Mouse (Mus musculus): Measurements from ENCODE around the gene Gm5796.
"Not testable (repeated sequence)": the region's sequence is repeated elsewhere in the genome, so short reads cannot be mapped to it uniquely, and the experiment has no call there.

The Gm5796 gene

GRCm38 (mm10) chr14:4023641-4024040, at the start of gene Gm5796:
Gene Gm5796, plus strand, starts transcription at chr14:4023941.
- not testable (repeated sequence) for DNase-seq (ENCODE audit: extremely low spot score, low spot score)

- DNase-seq (ENCODE audit: extremely low spot score, low spot score): not testable (repeated sequence)
These were observed 25.6 kb upstream of the Gm5796 start, which contains the start of gene Gm3099 for GRCm38 (mm10) chr14:3998094-3998493. Gene Gm3099, plus strand, starts transcription at chr14:3998394.

- not testable (repeated sequence) for DNase-seq (ENCODE audit: extremely low spot score, low spot score)
These were observed 60.1 kb downstream of the Gm5796 start, which contains the start of gene Gm3115 for GRCm38 (mm10) chr14:4083820-4084219. Gene Gm3115, plus strand, starts transcription at chr14:4084120.

All from neural tube, embryonic 10.5 days (tissue).